Mouse (Mus musculus) embryonic fibroblast, embryonic 13.5 days (primary cell): ENCODE results near the gene Auts2.

ENCODE experiments used
- CTCF ChIP-seq: IDR thresholded peaks from 2 replicates; pipeline ENCODE4 v1.5.1; 2011; ENCODE audit warnings: mild to moderate bottlenecking, control low read depth, low read length, moderate library complexity, borderline replicate concordance; ENCODE audit not compliant: insufficient read depth
- POLR2A ChIP-seq: IDR thresholded peaks from 2 replicates; pipeline ENCODE4 v1.6.1; 2011; ENCODE audit warnings: low read depth, mild to moderate bottlenecking, control low read depth, low read length, moderate library complexity

GRCm38 (mm10) chr5:132114561-132115301 lies 428.4 kb downstream of the Auts2 start:
- no peak for TF ChIP-seq POLR2A
- no peak for TF ChIP-seq CTCF
